Mouse (Mus musculus): ENCODE measurements at regions not wholly inside any gene's neighbourhood (a gene's known extent, or its start where the extent isn't known, plus 50 kb on each side); places are given as distances from the start of the nearest gene placed in this dataset.

DNA sequence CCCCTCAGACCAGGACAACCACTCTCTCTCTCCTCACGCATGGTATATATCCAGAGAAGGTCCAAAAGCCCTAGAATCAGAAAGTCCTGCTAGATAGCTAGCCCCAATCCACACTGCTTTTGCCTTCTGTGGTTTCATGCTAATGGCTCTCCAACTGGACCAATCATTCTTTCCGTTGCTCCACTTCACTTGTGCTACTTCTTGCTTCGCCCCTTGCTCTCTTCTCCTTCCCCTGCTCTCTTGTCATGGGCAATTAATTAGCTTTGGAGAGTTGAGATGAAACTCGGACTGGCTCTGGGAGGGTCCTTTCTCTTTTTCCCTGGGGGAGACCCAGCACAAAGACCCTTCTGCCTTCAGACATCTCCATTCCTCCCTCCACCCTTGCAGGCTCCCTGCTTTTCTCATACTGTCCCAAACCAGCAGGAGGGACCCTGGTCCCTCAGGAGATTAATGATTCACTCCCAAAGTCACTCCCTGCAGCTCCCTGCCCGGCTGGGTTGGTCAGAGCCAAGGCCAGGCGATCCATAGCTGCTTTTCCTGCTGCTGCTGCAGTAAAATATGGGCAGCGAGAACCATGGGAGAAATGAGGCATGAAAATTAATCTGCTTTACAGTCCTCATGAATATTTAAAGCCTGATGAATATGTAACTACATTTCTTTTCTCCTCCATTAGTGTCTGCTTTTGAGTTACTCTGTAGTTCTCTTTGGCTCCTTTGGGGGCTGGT lies 113.7 kb upstream of the Thy1 start:
- ATAC-seq (replicated peaks; ENCODE audit: poor library complexity): no peak

DNA sequence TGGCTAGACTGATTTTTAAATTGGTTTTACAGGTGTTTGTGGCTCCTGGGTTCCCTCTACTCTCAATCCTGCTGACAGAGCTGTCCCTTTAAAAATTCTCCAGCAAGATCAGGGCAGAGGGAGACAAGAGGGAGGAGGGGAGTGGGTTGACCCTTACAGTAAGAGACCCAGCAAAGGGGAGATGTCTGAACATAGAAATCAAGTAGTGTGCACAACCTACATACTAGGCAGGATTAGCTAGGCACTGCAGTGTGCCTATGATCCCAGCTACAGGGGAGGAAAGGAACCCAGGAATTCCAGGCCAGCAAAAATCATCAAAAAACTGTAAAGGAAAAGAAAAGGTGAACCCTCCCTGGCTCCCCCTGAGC lies 113.2 kb upstream of the Thy1 start:
- no peak for ATAC-seq (replicated peaks; ENCODE audit: poor library complexity)

DNA sequence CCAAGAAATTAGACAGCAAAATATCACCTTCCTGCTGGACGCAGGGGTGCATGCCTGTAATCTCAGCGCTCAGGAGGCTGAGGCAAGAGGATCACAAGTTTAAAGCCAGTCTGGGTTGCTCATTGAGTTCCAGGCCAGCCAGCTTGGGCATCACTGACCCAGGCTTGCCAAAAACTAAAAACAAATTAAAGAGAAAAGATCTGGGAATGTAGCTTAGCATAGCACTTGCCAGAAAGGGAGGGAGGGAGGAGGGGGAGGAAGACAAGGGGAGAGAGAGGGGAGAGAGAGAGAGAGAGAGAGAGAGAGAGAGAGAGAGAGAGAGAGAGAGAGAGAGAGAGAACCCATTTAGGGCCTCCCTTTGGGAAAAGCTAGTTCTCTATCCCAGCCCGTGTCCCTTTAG lies 112.7 kb upstream of the Thy1 start:
- ATAC-seq (replicated peaks; ENCODE audit: poor library complexity): no peak

DNA sequence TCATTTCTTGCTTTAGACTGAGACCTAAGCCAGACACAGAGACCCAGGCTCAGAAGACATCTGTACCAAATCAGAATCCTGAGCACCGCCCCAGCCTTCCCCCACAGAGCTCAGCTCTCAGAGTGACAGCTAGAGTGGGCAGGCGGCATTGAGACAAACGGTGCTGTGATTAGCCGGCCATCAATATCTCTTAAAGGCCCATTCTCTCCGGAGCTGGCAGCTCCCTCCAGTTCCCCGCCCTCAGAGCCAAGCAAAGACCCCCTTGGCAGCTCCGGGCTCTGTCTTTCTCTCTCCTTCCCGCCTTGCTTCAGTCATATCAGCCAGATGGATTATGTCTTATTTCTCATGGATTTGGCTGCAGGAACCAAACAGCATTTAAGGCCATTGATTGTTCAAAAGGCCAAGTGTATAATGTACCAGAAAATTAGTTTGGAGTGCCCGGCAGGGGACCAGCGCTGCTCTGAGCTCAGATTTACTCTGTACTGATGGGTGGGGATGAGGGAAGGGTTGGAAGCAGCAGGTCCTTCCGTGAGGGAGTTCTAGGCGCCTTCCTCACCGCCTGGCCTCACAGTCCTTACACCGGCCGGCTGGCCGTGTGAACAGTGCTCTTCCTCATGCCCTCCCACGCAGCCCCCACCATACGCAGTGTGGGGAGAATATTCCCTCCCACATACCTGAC lies 109.0 kb upstream of the Thy1 start:
- ATAC-seq (replicated peaks; ENCODE audit: poor library complexity): no peak

DNA sequence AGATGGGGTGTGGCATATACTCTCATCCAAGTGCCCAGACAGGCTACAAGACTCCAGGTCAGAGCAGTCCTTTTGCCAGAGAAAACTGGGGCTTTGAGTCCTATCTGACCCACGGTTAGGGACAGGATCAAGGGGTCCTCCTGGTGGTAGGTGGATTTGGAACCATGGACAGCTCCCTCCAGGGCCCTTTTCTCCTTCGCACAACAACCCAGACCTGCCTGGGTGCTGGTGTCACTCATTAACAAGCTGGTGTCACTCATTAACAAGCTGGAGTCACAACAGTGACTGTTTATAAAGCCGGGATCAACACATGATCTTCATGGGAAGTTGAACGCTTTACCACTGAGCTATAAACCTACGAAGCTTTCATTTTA lies 108.5 kb upstream of the Thy1 start:
- ATAC-seq (replicated peaks; ENCODE audit: poor library complexity): no peak

DNA sequence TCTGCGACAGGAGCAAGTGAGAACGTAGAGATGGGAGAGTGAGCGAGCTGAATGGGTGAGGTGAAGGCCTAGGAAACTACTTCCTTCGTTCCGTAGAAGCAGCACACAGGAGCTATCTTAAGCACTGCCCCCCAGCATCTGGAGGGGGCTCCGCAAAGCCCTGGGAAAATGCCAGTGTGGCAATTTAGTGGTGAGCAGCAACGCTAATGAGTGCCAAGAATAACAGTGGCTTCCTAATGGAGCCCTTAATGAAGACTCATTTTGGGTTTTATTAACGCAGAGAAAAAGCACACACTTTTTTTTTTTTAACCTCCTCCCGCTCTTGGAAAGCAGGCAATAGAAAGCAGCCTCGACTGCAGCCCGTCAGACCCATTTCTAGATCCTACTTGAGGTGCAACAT lies 103.8 kb upstream of the Thy1 start:
- no peak for ATAC-seq (replicated peaks; ENCODE audit: poor library complexity)

DNA sequence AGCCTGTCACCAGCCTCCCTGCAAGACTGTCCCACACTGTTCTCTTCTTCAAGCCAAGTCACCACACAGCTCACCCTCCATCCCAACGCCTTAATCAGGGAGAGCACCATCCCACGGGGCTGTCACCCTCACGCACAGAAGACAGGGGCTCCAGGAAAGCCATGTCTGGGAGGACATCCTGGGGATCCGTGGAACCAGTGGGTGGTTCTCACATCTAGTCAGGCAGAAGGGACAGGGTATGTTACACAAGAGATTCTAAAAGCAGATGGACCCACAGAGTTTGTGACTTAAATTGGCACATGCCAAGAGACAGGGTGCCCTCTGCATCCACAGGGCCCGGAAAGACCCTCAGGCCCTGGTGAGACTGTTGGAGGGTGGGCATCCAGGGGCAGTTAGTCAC lies 101.0 kb upstream of the Thy1 start:
- no peak for ATAC-seq (replicated peaks; ENCODE audit: poor library complexity)

DNA sequence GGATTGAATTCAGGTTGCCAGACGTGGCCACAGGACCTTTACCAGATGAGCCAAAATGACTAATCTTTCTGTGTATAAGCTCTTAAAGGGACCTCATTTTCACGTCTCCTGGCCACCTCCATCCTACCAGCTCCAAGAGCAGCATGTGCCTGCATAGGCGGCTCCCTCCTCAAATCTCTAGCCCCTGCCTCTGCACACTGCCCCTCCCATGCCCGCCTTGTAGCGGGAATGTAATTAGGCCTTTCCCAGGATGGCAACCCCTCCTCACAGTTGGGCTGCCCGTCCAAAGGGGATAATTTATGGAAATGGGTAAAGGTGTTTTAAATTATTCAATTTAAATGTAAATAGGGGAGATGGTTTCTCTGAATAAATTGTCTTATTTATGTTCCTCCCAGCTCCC lies 99.7 kb upstream of the Thy1 start:
- ATAC-seq (replicated peaks; ENCODE audit: poor library complexity): no peak

DNA sequence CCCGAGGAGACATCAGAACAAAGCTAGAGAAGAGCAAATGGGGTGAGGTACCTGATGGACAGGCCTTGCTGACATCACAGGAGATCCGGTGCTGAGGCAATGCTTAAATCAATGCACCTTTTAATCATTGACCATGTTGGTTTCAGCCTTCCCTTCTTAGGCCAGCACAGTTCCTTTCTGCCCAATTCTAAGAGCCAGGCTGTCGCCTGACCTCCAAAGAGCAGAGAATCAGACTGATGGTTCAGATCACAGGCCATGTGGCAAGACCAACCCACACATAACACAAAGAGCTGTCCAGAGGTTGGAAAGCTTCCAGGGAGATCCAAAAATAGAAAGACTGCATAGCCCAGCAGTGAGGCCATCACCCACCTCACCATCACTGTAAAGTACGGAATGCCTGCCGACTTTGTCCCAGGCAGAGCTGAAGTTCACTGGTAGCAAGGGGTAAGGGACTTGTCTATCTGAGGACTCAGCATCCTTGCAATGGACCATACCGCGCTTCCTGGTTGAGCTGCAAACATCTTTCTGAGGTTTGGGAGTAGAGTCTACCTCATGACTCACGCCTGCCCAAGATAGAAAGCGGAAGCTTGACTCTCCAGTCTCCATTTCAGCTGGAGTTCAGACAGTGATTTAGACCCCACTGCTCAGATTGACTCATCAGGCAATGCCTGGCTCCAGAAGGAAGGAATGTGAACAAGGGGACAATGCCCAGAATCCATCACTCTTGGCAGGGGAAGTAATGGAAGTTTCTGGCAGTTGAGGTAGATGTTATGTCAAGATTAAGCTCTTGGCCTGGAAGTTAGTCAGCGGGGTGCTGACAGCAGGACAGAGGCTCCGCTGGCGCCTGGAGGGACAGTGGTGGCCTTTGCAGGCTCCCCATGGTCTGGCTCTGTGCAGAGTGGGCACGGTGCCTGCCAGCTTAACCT lies 98.1 kb upstream of the Thy1 start:
- ATAC-seq (replicated peaks; ENCODE audit: poor library complexity): no peak

DNA sequence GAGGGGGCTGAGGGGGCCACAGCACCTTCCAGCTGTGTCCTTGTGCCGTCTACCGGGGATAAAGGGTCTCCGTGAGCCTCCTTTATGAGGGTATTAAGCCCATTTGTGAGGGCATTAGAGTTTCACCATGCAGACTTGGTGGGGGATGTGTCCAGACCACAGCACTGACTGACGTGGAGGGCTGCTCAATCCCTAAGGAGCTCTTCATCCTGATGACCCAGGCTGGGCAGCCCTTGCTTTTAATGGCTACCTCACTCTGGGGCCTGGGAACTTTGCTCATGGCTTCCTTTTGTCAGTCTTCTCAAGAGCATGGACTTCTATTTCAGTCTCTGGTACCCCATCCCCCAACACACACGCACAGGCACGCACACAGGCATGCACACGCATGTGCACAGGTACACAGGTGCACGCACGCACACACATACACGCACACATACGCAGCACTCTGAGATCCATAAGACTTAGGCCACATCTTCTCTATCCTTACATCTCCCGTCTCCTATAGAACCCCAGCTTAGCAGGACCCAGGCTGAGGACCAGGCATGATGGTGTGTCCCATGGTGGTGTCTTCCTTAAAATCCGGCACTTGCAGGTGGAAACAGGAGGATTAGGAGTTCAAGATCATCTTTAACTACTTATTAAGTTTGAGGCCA lies 97.1 kb upstream of the Thy1 start:
- ATAC-seq (replicated peaks; ENCODE audit: poor library complexity): no peak

DNA sequence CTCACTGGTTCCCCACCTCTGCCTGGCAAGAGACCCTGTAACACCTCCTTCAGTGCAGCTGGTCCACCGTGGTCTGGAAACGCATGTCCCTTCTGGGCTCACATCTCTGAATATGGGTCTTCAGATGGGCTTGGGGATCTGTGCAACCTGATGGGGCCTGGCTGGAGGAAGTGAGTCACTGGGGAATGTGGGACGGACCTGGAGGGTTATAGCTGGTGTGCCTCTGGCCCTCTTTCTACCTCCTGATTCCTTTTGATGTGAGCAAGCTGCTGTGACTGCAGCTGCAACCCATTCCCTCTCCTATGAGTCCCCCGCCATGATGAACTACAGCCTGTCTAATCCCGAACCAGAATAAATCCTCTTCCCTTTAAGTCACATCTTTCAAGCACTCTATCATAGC lies 96.1 kb upstream of the Thy1 start:
- no peak for ATAC-seq (replicated peaks; ENCODE audit: poor library complexity)

DNA sequence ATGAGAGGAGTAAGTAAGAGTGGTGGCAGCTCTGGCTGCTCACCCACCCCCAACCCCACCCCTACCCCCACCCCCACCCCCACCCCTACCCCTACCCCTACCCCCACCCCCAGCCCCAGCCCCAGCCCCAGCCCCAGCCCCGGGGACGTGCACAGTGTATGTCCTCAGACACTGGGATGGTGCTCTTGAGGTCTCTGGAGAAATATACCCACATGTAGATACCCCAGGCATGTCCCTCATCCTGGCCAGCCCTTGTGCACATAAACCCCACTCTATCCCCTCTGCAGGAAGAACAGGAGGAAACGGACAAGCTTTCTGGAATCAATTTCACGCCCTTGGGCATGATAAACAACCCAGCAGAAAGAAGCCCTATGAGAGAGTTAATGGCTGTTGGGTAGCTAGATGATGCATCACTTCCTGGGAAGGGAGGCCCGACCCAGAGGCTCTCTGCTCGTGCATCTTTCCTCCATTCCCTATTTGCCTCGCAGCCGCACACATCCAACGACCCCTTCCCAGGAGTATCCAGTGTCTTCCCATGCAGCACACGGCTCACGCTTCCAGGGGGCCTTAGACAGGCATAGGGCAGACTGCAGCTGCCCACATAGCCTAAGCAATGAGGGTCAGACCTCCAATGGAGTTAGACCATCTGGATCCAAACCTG lies 95.6 kb upstream of the Thy1 start:
- ATAC-seq (replicated peaks; ENCODE audit: poor library complexity): no peak

DNA sequence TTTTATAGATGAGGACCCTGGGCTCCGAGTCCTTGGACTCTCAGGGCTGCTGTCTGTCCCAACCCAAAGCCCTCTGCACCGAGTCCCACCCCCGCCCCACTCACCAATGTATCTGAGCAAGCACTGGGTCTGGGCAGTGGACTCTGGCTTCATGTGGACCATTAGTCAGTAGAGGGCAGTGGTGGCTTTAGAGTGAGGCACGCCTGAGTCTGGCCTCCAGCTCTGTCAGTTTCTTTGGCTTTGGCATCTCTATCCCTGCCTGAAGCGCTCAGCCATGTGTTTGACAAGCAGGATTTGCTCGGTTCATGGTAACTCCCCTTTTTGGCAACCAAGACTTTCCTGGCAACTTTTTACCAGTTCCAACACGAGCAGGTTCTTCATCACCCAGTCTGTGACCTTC lies 90.1 kb upstream of the Thy1 start:
- no peak for ATAC-seq (replicated peaks; ENCODE audit: poor library complexity)

DNA sequence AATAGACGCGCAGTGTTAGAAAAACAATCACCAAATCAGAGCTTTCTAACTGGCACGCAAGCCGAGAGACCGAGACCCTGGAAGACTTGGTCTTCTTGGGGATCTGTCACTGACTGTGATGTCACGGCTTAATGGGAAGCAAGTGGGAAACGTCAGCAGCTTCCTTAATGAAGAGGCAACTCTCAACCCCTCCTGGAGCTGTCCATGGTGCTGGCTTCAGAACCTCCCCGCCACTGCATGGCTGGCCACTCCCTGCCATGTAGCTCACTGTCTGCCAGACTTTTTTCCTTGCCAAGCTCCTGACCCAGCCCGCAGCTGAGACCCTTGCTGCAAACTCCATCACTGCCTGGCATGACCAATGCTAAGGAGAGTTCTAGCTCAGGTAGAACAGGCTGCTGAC lies 83.6 kb upstream of the Thy1 start:
- 0 out of 2 replicates have a peak, but pooled peaks have one; percentile 50 for ATAC-seq (replicated peaks; ENCODE audit: poor library complexity)

DNA sequence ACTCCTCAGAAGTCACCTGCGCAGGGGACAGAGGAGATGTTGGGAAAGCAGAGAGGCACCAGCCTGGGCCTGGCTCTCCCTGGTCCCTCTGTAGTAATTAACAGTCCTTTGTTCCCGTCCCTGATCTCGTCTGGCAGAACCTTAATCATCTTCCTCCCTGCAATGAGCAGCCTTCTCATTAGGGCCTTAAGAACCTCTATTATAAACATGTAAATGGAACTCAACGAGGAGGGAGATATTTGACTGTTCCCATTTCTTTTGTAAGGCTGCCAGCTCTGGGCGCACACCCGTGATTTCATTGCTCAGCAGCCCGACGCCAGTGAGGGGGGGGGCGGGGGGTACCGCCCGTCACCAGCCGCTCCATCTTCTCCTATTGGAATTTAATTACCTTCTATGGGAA lies 81.8 kb upstream of the Thy1 start:
- ATAC-seq (replicated peaks; ENCODE audit: poor library complexity): no peak

DNA sequence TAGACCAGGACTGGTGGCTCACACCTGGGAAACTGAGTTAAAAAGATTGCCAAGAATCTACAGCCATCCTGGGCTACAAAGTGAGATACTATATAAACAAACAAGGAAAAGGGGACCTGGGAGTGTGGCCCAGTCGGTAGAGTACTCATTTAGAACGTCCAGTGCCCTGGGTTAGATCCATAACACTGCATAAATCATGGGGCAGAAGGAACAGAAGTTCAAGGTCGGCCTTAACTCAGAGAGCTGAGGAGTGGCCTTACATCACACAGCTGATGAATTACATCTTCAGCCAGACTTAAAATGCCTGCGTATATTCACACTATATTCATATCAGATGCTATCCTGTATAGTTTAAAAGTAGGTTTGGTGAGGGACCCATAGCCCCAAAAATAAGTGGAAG lies 78.0 kb upstream of the Thy1 start:
- ATAC-seq (replicated peaks; ENCODE audit: poor library complexity): no peak

DNA sequence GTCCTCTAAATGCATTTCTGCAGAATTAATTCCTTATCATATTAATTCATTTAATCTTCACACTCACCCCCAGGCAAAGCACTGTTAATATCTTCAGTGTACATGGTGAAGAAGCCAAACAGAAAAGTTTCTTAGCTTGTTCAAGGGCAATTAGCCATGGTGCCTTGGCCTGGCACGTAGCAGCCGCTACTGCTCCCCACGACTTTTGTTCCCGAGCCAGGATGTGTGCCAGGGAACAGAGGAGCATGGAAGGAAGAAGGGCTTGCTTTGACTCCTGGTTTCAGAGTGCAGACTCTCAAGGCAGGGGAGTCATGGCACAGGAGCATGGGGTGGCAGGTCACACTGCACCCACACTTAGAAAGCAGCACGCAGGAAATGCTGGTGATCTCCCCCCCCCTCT lies 77.4 kb upstream of the Thy1 start:
- ATAC-seq (replicated peaks; ENCODE audit: poor library complexity): no peak

DNA sequence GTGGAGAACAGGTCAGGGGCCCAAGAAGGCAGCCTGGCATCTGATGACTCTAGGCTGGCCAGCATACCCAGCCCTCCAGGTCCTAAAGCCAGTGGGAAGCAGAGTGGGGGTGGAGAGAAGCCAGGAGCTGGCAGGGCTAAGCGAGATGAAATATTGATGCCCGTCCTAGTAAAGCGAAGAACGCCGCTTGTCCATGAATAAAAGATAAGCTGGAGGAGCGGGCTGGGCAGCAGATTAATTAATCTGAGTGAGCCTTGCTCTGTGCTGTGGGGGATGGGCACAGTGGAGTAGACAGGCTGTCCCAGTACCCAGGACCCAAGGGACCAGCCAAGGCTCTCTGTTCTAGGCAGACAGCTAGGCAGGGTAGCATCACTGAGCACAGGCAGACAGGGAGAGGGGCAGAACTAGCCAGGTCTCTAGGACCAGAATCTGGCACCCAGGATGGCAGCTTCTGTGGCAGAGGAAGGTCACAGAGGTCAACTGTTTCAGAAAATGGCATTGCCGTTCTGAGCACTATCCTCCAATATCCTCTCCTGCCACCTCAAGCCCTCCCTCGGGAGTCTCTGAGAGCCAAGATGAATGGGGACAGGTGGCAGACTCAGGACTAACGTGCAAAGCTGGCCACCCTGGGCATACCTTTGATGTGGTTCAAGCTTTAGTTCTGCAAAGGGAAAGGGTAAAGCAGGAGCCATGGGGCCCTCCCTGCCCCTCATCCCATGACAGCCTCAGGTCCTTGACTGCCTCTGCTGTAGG lies 73.0 kb upstream of the Thy1 start:
- ATAC-seq (replicated peaks; ENCODE audit: poor library complexity): no peak

DNA sequence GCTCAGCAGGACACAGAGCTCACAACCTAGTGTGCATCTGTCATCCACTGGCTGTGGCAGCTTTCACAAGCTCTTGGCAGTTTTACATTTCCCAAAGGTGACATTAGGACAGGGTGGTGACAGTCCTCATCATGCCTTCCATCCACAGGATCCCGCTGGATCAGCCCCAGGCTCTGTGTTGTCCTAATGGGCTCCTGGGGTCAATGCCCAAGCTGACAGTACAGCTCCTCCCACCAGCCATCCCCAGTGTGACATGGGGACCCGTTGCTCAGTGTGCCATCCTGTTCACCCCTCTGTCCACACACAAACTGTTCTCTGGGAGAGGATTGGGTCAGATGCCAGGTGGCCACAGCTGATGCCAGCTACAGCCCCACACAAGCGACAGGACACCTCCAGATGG lies 72.3 kb upstream of the Thy1 start:
- ATAC-seq (replicated peaks; ENCODE audit: poor library complexity): no peak

DNA sequence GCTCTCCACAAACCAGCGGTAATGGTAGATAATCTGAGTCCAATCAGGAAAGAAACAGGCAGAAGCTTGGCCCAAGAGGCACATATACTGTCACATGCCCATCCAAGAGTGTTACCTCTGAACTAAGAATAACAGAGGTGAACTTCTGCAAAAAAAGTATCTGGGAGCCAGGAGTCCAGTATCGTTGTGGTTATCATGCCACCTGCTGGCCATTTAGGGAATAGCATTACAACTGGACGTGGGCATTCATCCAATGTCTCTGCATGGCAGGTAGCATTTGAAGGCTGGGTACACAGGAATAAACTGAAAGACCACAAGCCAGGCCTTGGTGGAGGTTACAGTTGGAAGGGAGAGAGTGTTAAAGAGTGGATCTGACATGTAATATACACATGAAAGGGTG lies 70.9 kb upstream of the Thy1 start:
- ATAC-seq (replicated peaks; ENCODE audit: poor library complexity): peak; percentile 42; the same call in 1 of the 2 replicates

Data from megakaryocyte progenitor cell, adult 5-6 weeks (primary cell).